Mouse (Mus musculus) kidney, postnatal 14 days (tissue): ENCODE measurements around the gene Ormdl3.

Experiments
- DNase-seq: peaks from one replicate; pipeline ENCODE4 v3.0.0; 2022; ENCODE audit warnings: mixed read lengths

The Ormdl3 gene

DNA sequence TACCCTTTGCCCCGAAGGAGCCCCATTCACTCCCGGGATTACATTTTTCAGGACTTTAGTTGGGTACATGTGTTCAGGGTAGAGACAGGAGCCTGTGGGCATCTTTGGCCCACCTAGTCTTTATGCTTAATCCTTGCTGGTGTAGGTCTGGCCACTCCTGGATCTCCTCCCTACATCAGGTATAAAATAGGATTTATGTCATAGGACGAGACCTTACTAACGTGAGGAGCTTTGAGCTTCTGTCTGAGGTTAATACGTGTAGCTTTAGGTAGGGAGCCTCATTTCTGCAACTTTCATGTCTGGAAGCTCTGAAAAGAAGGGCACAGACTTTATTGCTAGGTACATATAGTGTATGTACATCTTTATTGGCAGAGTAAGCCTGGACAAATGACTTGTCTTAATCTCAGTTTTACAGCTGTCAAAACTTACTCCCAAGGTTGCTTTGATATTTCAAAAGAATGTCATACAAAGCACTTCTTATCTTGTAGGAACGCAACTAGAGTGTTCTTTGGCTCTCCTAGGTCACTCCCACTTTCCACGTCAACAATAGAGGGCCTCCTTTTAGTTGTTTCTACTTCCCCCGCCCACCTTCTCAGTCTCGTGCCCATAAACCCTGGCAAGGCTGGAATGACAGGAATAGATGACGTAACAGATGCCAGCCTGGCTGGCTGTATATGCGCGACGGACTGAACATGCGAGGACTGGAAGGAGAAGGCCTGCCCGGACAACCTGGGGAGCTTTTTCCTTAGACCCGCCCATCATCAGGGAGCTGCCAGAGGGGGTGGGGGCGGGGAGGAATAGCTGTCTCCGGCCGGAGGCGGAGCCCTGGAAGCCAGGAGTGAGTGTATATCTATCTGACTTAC is 747 bp upstream of the Ormdl3 start:
- DNase-seq, result peak; percentile 86

DNA sequence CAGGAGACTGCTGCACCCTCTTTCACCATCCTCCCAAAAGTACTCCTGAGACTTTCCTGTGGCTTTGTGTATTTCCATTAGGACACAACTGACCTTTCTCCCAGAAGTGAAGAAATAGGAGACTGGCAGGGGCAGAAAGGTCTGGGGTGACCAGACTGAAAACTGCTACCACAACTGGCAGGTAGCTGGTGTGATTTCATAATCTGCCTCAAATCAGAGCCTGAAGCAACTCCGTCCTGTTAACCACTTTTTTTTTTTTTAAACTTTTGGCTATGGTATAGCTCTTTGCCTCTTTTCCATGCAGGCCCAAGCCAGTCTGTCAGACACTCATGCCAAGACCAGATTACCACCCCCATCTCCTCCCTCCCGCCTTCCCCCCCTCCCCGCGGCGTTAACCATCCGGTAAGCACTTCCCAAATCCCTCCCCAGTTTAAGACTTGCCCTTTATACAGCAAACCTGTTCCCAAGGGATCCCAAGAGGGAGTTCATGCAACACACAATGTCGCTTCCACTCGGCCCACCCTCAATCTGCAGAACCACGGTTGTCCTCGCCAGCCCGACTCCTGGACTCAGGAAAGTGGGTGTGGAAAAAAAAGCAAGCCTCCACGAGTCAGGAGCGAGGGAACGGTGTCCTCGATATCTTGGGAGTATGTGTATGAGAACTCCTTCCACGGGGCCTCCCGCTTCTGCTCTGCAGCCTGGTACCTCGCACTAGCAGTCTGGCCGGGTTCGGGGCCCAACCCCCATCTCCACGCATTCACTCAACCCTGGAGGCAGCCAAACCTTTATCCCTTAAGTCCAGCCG is 879 bp downstream of the Ormdl3 start:
- DNase-seq, result no peak

DNA sequence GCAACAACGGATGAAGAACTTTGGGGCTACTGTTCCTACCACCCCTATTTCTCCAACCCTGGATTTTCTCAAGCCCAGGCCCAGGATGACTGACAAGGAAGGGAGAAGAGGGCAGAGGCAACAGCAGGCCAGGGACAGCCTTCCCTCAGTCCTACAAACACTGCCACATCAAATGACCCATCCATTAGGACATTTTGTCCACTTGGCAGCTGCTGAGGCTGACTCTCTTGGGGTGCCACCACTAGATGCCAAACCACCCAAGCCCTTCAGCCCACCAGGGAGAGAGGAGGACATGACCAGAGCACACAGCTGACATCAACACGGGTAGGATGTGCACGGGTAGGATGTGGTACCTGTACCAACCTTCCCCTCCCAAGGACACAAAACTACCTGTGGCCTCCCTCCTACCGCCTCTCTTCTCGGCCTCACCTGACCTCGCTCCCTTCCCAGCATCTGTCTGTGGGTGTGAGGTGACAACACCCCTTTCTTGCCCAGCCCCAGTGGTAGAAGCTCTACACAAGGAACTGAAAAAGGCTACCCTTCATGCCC is 2.5 kb downstream of the Ormdl3 start:
- no peak for DNase-seq

DNA sequence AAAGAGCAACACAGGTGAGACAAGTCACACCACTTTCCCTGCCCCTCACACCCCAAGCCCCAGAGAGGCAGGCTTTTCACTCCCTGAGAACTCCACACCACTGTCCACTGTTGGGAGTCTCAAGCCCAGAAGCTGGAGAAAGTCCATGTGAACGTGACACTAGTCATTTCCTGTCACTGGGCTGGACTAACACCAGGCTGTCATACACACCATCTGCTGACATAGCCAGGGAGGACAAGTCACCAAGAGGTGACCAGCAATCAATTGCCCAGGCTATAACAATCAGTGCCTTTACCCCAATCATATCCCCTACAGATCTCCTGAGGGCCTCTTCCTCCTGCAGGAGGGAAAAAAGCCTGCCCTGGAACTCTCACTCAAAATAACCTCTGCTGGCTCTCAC is 3.0 kb downstream of the Ormdl3 start:
- no peak for DNase-seq

DNA sequence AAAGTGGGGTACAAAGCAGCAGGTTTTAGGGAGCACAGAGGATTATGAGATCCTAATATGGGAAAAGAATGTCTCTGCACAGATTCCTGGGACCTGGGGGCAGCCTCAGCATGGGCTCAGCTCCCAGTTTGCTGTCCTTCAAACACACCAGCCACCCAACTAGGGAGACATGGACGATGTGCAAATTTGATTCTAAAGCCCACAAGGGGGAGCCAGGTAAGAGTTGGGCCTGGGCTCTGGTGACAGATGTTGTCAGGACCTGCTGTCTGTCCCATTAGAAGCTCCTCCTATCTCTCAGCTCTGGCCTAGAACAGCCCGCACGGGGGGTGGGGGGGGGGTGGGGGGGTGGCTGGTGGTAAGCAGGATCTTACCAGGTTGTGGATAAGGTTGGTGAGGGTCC is 3.6 kb downstream of the Ormdl3 start:
- DNase-seq, result no peak

DNA sequence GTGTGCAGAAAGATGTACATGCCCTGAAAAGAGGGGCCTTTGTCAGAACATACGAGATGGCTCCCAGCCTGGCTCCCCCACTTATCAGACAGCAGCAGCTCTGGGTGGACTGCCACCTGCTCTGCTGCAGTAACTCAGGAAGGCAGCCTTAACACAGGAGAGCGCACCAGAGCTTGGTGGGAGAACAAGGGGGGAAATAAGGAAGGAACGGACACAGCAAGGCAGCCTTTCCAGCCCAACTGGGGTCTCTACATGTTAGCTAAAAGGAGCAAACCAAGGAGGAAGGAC is 4.0 kb downstream of the Ormdl3 start:
- DNase-seq, result no peak

DNA sequence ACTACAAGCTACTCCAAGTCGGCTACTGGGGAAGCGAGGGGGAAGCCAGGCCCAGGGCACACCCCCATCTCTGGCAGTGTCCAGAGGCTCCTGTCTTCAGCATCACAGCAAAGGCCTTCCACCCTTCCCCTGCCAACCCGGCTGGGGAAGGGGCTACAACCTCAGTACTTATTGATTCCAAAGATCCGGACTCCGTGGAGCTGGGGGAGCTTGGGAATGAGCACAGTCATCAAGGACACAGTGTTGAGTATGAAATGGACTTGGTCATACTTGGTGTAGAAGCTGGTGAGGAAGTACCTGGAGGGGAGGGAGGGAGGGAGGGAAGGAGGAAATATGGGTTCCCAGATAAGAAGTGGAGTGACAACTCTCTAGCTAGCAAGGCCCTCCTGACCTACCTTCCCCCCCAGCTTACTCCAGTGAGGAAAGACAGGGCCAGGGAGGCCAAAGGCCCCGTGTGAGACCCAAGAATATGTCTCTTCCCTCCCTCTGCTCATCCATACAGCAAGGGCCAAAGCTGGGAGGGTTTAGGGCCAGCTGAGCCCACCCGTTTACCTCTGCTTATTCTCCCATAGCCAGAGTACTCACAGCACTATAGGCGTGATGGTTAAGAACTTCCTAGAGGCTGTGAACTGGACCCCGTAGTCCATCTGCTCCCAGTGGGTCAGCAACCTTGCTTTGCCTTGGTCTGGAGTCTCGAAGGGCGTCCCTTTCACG is 4.5 kb downstream of the Ormdl3 start:
- no peak for DNase-seq

DNA sequence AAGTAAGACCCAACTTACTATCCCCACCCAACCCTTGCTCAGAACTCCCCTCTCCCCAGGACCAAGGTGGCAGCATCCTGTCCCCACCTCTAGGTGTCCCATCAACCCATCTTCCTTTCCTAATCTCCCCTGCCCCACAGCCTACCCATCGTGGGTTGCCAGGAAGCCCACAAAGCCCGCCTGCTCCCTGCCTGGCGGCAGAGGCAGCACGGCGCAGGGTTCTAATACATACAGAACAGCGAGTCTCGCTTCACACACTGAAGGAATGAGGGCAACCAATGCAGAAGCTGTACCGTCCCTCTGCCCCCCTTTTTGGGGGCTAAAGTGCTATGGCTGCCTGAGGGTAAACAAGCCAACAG is 5.2 kb downstream of the Ormdl3 start:
- no peak for DNase-seq

DNA sequence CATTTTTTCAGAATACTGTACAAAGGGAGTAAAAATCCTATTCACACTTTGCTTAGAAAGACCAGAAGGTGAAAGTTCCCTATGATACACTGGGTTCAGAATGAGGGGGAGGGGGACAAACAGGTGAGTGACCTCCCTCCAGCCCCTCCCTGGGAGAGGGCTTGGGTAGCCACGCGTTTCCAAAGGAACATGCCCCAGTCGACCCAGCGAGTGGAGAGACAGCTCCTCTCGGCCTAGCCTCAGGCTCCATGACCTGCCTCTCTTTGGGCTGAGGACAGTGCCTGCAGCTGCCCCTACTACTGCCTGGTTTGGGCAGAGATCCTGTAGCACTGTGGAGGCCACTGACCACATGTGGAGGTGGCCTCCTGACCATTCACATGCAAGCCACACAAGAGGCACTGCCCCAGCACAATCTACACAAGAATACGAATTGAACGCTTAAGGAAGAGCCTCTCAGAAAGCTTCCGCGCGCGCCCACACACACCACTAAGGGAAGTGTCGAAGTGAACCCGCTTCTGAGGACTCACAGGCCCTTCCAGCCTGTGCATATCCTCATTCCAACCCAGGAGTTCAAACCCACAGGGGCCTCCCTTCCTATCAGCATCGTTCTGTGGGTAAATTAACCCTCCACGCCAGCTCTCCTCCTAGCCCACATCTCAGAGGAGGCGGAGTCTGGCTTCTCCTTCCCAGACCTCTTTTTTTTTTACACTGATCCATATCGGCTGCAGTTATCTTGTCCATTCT is 5.7 kb downstream of the Ormdl3 start:
- no peak for DNase-seq

DNA sequence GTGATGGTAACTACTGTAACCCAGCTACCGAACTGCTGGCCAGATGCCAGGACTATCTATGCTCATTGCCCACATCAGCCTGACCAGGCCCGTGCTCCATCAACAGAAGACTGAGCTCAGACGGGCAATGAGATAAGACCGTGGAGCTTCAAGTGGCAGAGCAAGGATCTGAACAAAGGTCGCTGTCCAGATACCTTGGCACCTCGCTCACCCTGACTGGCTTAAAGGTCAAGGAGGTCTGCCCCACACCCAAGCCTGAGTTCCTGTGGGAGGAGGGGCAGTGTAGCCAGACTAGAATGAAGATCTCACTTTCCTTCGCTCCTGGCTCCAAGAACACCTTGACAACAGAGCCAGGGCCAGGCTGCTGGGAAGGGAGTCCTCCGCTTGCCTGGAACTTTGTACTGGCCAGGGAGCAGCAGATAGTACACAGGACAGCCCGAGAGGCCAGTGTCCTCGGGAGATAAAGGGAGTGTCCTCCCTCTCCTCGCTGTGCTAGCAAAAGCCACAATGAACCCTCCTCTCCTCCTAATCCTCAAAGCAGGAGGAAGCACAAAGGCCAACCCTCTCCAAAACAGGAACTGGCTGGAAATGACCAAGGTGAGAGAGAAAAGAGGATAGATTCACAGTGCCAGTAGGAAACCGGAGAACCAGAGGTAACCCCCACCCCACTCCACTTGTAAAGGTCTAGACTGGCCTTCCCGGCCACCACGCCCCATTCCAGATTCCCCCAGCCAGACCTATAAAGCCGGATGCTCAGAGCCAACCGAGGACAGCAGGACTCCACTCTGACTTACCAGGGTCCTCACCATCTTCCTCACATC is 6.7 kb downstream of the Ormdl3 start:
- DNase-seq, result peak; percentile 35

DNA sequence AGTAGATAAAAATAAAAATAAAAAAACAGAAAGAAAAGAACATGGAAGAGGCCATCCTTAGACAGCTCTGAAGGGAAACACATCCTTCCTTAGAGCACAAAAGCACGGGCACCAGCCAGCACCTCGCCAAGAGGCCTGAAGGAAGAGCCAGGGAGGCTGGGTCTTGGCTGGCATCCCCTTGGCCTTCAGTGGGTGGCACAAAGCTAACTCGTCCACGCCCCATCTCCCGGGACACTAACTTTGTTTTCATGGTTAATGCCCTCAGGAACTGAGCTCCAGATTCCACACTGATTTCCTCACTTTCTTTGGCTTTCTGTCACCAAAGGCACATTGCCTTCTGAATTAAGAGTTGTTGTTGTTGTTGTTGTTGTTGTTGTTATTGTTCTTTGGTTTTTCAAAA is 9.4 kb downstream of the Ormdl3 start:
- DNase-seq, result no peak

DNA sequence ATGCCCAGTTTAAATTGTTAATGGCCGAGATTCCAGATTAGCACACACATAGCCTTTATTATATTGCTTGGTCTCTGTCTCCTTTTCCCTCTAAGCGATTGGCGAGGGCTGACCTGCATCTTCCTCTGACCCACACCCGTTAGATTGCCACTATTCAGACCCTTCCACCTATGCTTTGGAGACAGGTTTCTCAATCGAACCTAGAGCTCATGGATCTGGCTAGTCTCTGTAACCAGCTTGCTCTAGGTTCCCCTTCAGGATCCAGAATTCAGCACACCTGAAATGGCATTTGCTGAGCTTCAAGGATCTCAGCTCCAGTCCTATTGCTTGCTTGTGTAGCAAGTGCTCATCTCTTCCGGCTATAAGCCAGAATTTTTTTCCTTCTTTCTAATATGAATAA is 17.7 kb downstream of the Ormdl3 start:
- DNase-seq, result no peak

DNA sequence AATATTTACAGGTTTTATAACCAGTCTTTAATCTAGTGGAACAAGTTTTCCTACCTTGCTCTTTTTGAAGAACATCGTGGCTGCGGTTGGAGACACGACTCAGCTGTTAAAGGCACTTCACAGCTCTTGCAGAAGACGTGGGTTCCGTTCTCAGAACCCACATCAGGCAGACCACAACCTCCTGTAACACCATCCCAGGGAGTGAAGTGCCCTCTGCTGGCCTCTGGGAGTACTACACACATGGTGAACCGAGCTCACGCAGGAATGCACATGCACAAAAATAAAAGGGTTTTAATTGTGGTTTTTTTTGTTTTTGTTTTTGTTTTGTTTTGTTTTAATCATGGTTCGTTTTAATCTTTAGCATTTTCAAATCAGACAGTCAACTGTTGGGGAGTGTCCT is 18.8 kb downstream of the Ormdl3 start:
- no peak for DNase-seq

DNA sequence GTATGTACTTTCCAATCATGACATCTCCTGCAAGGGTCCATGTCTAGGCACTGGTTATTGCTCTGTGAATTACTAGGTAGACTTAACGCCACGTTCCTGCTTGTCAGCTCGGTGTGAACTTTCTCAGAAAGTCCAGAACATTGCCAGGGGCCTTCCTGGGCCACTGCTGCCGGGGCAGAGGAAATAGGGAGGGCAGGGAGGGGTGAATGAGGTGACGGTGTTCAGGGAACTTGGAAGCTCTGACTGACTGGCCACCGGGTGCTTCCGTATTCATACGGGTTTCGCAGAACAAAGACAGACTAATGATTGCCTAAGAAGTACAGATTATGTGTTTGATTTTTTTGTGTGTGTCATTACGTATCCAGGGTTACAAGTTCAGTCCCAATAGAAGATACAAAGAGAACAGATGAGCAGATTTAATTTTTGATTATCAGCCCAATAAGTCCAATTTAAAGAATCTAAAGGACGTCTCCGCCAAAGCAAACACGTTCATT is 23.2 kb downstream of the Ormdl3 start:
- no peak for DNase-seq

DNA sequence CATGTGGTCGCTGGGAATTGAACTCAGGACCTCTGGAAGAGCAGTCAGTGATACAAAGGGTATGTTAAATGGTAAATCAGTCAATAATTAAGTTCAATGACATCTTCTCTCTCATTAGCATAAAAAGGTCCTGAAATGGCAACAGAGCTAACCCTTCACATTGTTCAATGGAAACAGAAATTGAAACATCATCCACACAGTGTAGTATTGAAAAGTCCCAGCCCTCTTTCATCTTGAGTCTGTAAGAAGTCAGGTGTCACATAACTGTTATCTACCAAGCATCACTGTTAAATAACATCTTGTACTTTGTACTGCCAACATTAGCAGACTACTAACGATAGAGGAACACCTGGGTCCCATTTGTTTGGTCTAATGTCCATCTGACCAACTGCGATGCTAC is 24.1 kb downstream of the Ormdl3 start:
- DNase-seq, result no peak

DNA sequence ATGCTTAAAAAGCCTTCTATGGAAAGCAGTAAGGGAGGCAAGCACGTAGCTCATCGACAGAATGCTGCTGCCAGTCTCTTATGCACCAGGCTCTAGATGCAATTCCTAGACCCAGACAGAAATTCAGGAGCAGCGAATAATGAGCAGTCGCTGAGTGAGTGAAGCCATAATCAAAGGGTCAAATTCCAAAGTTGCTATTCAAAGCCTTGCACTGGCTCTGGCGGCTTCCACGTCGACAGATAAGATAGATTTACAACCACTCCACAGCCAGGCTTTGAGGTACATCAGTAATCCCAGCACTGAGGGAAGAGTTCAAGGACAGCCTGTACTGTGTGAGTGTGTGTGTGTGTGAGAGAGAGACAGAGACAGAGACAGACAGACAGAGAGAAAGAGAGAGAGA is 26.2 kb downstream of the Ormdl3 start:
- DNase-seq, result no peak

DNA sequence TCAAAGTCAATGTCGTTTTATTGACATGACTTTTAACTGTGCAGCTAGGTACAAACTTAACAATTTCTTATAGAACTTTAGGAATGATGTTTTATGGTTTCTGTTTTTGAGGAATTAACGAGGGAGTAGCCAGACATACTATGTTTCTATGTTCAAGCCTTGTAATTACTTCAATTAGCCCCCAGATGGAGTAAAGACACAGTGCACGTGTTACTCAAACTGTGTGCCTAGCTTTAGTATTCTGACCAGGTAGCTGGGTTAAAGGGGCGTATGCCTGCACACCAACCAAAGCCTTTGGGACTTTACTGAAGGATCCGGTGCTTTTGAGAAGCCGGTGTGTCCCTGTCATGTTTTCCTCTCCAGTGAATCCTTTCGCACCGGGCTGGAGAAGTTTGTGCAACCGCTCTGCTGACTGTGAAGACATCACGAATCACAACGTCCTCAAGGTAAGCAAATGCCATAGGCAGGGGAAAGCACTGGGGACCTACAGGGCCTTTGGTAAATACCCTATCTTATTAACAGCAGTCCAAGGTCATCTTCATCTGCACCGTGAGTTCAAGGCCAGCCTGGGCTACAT is 32.0 kb downstream of the Ormdl3 start:
- DNase-seq, result no peak

DNA sequence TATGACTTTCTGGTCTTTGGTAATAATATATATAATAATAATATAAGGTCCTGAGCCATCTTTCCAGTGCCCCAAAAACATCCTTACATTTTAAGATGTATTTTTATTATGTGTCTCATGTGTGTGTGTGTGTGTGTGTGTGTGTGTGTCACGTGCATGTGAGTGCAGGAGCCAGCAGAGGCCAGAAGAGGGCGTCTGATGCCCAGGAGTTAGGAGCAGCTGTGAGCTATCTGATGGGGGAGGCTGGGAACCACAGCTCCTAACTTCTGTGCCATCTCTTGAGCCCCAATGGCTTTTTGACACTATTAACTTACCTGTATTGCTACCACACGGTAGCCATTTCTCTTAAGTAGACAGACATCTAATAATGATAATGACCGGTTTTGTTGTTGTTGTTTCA is 33.2 kb downstream of the Ormdl3 start:
- DNase-seq, result no peak

DNA sequence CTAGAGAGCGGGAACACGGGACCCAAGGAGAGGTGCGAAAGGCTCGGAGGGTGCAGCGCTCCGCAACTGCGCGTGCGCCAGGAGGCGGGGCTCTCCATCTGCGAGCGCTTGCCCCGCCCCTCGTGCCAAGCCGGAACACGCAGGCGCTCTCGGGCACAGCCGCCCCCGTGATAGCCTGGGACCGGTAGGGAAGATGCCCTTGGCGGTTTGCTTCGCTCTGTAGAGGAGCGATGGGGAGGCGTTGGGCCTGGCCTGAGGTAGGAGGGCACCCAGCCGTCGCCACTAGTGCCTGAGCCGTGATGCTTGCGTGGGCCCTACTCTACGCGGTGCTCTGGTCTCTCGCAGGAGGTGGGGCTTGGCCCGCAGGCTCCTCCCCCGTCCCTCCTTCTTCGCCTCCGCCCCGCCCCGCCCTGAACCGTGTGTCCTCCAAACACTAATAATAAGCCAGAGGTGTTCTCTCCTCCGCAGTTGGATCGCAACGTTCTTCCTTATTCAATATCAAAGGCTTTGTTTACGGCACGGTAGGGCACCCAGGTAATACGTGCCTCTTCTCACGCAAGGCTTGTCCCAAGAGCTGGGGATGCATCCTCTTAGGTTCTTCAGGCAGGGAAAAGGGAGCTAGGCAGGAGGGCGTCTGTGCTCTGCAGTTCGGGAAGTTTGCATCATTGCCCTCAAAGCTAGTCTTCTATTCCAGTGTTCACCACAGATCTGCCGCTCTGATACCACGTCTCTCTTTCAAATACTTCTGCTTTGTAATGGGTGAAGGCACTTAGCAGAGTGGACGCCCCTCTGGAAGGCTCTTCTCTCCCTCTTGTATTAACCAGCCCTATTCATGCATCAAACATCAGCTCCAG is 36.0 kb downstream of the Ormdl3 start, which contains the start of gene Zpbp2:
Zpbp2 (plus strand) TSS at position 123 of the 854 bp plus-strand sequence.
- DNase-seq, result peak; percentile 92

DNA sequence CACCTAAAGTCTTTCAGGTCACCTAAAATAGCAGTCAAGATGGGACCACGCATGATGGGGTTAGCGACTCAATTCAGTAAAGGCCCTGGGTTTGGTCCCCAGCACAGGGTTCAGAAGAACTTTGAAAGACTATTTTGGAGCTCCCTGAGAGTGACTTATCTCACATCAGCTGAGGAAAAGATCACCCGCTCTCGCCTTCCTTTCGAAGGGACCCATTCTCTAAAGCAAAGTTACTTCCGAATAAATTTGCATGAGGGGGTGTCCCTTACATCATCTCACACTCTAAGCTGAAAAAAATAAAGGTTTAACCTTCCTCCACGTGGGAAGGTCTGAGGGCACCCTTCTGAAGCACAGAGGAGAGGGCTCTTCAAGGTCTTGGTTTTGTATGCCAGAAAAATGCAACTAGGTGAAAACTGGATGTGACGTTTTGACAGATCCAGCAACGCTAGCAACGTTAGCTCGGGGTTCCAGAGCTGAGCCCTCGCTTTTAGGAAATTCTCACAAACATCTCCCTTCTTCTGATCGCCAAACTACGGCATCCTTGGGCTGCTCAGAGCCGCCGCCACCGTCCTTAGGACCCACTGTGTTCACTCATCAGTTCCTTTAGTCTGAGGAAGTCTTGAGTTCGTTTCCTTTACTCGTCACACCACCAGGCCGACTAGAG is 36.7 kb downstream of the Ormdl3 start:
- DNase-seq, result no peak
